In genomic region chr10:77479972-77480371, GRCm38 (mm10) we compare ENCODE assay signal across 14 mouse cellular contexts.
"Had no signal": no experiment of that assay in that cellular context is flagged by ENCODE, and none has a peak within 500 bp of the region (broad histone marks: within the 10 kb centered on the region; RNA-seq: fewer than 3 reads in every experiment).

No protein-coding gene starts in this region.

- H3K4me1 ChIP-seq: midbrain, embryonic 12.5 days had no signal

- H3K4me3 ChIP-seq: limb, embryonic 13.5 days; midbrain, embryonic 12.5 days; neural tube, embryonic 13.5 days had no signal

- ATAC-seq: intestine, embryonic 16.5 days; lung, postnatal 0 days; midbrain, embryonic 16.5 days had no signal

- H3K9ac ChIP-seq: limb, embryonic 13.5 days; midbrain, embryonic 12.5 days; neural tube, embryonic 13.5 days had no signal

- H3K36me3 ChIP-seq: limb, embryonic 13.5 days; midbrain, embryonic 12.5 days; neural tube, embryonic 13.5 days had no signal

- H3K4me2 ChIP-seq: limb, embryonic 13.5 days; midbrain, embryonic 12.5 days; neural tube, embryonic 13.5 days had no signal

- H3K27me3 ChIP-seq: limb, embryonic 13.5 days; midbrain, embryonic 12.5 days; neural tube, embryonic 13.5 days had no signal

- DNase-seq: kidney, adult 2 months; lung, adult 2 months; lung, postnatal 4 days; retina, postnatal 1 day; right cerebral cortex, postnatal 4 days; spleen, adult 18-20 months; thymus, adult 18-20 months; thymus, postnatal 14 days had no signal

- H3K9me3 ChIP-seq: limb, embryonic 13.5 days; midbrain, embryonic 12.5 days; neural tube, embryonic 13.5 days had no signal

- H3K27ac ChIP-seq: limb, embryonic 13.5 days; midbrain, embryonic 12.5 days; neural tube, embryonic 13.5 days had no signal
